Mouse (Mus musculus): ENCODE results near the gene Creb5. TPM values are rescaled to one million over a fixed set of nuclear protein-coding genes. Genes with fewer than 3 reads are reported as not detected.

Gene Creb5
- polyA plus RNA-seq, 1 experiment from 2014 or later, result 2.5 TPM

DNA sequence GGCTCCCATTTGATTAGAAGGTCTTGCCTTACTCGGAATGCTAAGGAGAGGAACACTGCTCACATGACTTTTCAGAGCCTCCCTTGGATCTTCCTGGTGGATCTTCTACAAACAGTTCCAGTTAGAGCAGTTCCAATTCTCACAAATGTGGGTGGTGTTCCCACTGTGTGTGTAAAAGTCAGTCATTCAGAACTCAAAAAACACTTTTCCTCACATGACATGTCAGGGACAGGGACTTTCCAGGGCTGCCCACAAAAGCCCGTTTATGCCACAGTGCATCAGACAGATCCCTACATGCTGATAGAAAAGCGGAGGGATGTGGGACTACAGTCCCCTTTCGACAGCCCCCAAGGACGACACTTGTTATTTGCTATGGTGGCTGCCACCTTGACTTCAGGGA, 339.0 kb downstream of the Creb5 start:
- H3K27me3 ChIP-seq (ENCODE audit: control insufficient read depth, insufficient read depth, low read depth, low read length), result no peaks in the 10 kb centered on the region
- no peak overlapping the region for H3K27ac ChIP-seq (ENCODE audit: low read length)
- no peak overlapping the region for H3K4me2 ChIP-seq (ENCODE audit: low read length)
- 83% methylated on average over 5 of the region's 5 CpGs for WGBS
- ATAC-seq, result no peak
- no peak overlapping the region for H3K4me3 ChIP-seq (ENCODE audit: low read depth, low read length)
- no peaks in the 10 kb centered on the region for H3K9me3 ChIP-seq (replicated peaks; ENCODE audit: control insufficient read depth, low read length, poor library complexity, severe bottlenecking)
- no peak overlapping the region for H3K9ac ChIP-seq (ENCODE audit: low read depth, low read length)
- H3K36me3 ChIP-seq (ENCODE audit: control insufficient read depth, insufficient read depth, low read length), result no peaks in the 10 kb centered on the region
- H3K4me1 ChIP-seq (ENCODE audit: control insufficient read depth, insufficient read depth, low read length), result peaks cover 5% of the 10 kb centered on the region; the same call in 1 of the 2 replicates

DNA sequence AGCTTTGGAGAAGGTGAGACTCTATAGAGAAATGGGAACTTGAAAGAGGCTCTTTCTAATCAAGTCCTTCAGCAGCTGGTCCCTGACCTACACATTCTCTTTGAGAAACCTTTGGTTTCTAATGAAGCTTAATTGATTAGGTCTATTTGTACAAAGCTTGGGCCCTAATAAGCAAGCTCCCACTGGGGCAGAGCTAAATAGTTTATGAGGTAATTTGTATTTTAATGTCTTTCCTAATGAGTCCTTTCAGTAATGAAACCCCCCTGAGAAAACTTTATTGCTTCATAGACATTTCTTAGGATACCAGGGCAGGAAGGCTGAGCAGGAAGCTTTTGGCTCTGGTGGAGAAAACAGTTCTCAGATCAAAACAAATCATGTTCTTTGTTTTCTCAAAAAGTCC, 341.6 kb downstream of the Creb5 start:
- Histone ChIP-seq H3K27ac (ENCODE audit: low read length) (no peak overlapping the region), H3K9me3 (replicated peaks; ENCODE audit: control insufficient read depth, low read length, poor library complexity, severe bottlenecking) (no peaks in the 10 kb centered on the region), H3K27me3 (ENCODE audit: control insufficient read depth, insufficient read depth, low read depth, low read length) (no peaks in the 10 kb centered on the region), H3K36me3 (ENCODE audit: control insufficient read depth, insufficient read depth, low read length) (no peaks in the 10 kb centered on the region), H3K4me2 (ENCODE audit: low read length) (no peak overlapping the region), H3K4me3 (ENCODE audit: low read depth, low read length) (no peak overlapping the region), H3K4me1 (ENCODE audit: control insufficient read depth, insufficient read depth, low read length) (peaks cover 5% of the 10 kb centered on the region; the same call in 1 of the 2 replicates), H3K9ac (ENCODE audit: low read depth, low read length) (no peak overlapping the region)
- ATAC-seq, result no peak

GRCm38 (mm10) chr6:53635453-53635852, 348.4 kb downstream of the Creb5 start:
- Histone ChIP-seq H3K9ac (ENCODE audit: low read depth, low read length) (no peak overlapping the region), H3K9me3 (replicated peaks; ENCODE audit: control insufficient read depth, low read length, poor library complexity, severe bottlenecking) (no peaks in the 10 kb centered on the region), H3K36me3 (ENCODE audit: control insufficient read depth, insufficient read depth, low read length) (no peaks in the 10 kb centered on the region), H3K4me2 (ENCODE audit: low read length) (no peak overlapping the region), H3K27me3 (ENCODE audit: control insufficient read depth, insufficient read depth, low read depth, low read length) (no peaks in the 10 kb centered on the region), H3K4me3 (ENCODE audit: low read depth, low read length) (no peak overlapping the region), H3K27ac (ENCODE audit: low read length) (no peak overlapping the region), H3K4me1 (ENCODE audit: control insufficient read depth, insufficient read depth, low read length) (peaks cover 3% of the 10 kb centered on the region; the same call in 1 of the 2 replicates)
- WGBS, result 92% methylated on average over 7 of the region's 7 CpGs
- ATAC-seq, result no peak

- Histone ChIP-seq H3K4me3 (ENCODE audit: low read depth, low read length) (no peak overlapping the region), H3K27me3 (ENCODE audit: control insufficient read depth, insufficient read depth, low read depth, low read length) (no peaks in the 10 kb centered on the region), H3K36me3 (ENCODE audit: control insufficient read depth, insufficient read depth, low read length) (no peaks in the 10 kb centered on the region), H3K9me3 (replicated peaks; ENCODE audit: control insufficient read depth, low read length, poor library complexity, severe bottlenecking) (no peaks in the 10 kb centered on the region), H3K9ac (ENCODE audit: low read depth, low read length) (no peak overlapping the region), H3K4me2 (ENCODE audit: low read length) (no peak overlapping the region), H3K27ac (ENCODE audit: low read length) (no peak overlapping the region), H3K4me1 (ENCODE audit: control insufficient read depth, insufficient read depth, low read length) (peaks cover 3% of the 10 kb centered on the region; the same call in 1 of the 2 replicates)
- ATAC-seq, result peak; percentile 32; the same call in 1 of the 2 replicates
- WGBS, result 70% methylated on average over 13 of the region's 13 CpGs
These were observed 350.6 kb downstream of the Creb5 start for GRCm38 (mm10) chr6:53637356-53638351.

- no peaks in the 10 kb centered on the region for H3K27me3 ChIP-seq (ENCODE audit: control insufficient read depth, insufficient read depth, low read depth, low read length)
- H3K4me3 ChIP-seq (ENCODE audit: low read depth, low read length), result no peak overlapping the region
- 76% methylated on average over 30 of the region's 30 CpGs for WGBS
- H3K9ac ChIP-seq (ENCODE audit: low read depth, low read length), result no peak overlapping the region
- H3K27ac ChIP-seq (ENCODE audit: low read length), result no peak overlapping the region
- ATAC-seq, result no peak
- peaks cover 8% of the 10 kb centered on the region; the same call in 1 of the 2 replicates for H3K4me1 ChIP-seq (ENCODE audit: control insufficient read depth, insufficient read depth, low read length)
- no peaks in the 10 kb centered on the region for H3K36me3 ChIP-seq (ENCODE audit: control insufficient read depth, insufficient read depth, low read length)
- no peaks in the 10 kb centered on the region for H3K9me3 ChIP-seq (replicated peaks; ENCODE audit: control insufficient read depth, low read length, poor library complexity, severe bottlenecking)
- H3K4me2 ChIP-seq (ENCODE audit: low read length), result no peak overlapping the region
These were observed 354.8 kb downstream of the Creb5 start for GRCm38 (mm10) chr6:53641633-53642605.

- 80% methylated on average over 7 of the region's 7 CpGs for WGBS
- Histone ChIP-seq H3K27me3 (ENCODE audit: control insufficient read depth, insufficient read depth, low read depth, low read length) (no peaks in the 10 kb centered on the region), H3K9ac (ENCODE audit: low read depth, low read length) (no peak overlapping the region), H3K36me3 (ENCODE audit: control insufficient read depth, insufficient read depth, low read length) (no peaks in the 10 kb centered on the region), H3K4me1 (ENCODE audit: control insufficient read depth, insufficient read depth, low read length) (peaks cover 5% of the 10 kb centered on the region; the same call in 1 of the 2 replicates), H3K4me3 (ENCODE audit: low read depth, low read length) (no peak overlapping the region), H3K4me2 (ENCODE audit: low read length) (no peak overlapping the region), H3K27ac (ENCODE audit: low read length) (no peak overlapping the region), H3K9me3 (replicated peaks; ENCODE audit: control insufficient read depth, low read length, poor library complexity, severe bottlenecking) (no peaks in the 10 kb centered on the region)
- ATAC-seq, result no peak
These were observed 355.8 kb downstream of the Creb5 start for GRCm38 (mm10) chr6:53642826-53643356.

GRCm38 (mm10) chr6:53643481-53643880, 356.4 kb downstream of the Creb5 start:
- Histone ChIP-seq H3K27me3 (ENCODE audit: control insufficient read depth, insufficient read depth, low read depth, low read length) (no peaks in the 10 kb centered on the region), H3K4me2 (ENCODE audit: low read length) (no peak overlapping the region), H3K4me3 (ENCODE audit: low read depth, low read length) (no peak overlapping the region), H3K27ac (ENCODE audit: low read length) (no peak overlapping the region), H3K9ac (ENCODE audit: low read depth, low read length) (no peak overlapping the region), H3K9me3 (replicated peaks; ENCODE audit: control insufficient read depth, low read length, poor library complexity, severe bottlenecking) (no peaks in the 10 kb centered on the region), H3K36me3 (ENCODE audit: control insufficient read depth, insufficient read depth, low read length) (no peaks in the 10 kb centered on the region), H3K4me1 (ENCODE audit: control insufficient read depth, insufficient read depth, low read length) (0 out of 2 replicates have a peak, but pooled peaks cover 5% of the 10 kb centered on the region)
- WGBS, result 63% methylated on average over 5 of the region's 5 CpGs
- ATAC-seq, result no peak

DNA sequence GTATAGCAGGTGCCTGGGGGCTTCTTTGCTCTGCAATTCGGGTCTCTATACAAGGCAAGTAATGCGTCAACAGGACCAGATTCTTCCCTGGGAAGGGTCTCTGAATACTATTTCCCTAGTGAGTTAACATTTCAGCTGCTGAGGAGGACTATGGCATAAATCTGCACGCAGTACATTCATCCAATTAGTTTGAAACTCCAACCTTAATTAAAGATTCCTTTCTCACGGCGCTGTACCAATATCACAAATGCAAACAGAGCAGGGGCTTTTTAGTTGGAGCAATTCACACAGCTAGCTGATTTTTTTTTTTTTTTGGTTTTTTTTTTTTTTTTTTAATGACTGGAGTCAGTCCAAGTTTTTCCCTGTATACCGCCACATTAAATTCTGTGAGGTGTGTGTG, 357.0 kb downstream of the Creb5 start:
- no peak overlapping the region for H3K27ac ChIP-seq (ENCODE audit: low read length)
- 0 out of 2 replicates have a peak, but pooled peaks cover 5% of the 10 kb centered on the region for H3K4me1 ChIP-seq (ENCODE audit: control insufficient read depth, insufficient read depth, low read length)
- H3K9me3 ChIP-seq (replicated peaks; ENCODE audit: control insufficient read depth, low read length, poor library complexity, severe bottlenecking), result no peaks in the 10 kb centered on the region
- H3K36me3 ChIP-seq (ENCODE audit: control insufficient read depth, insufficient read depth, low read length), result no peaks in the 10 kb centered on the region
- no peak overlapping the region for H3K9ac ChIP-seq (ENCODE audit: low read depth, low read length)
- H3K27me3 ChIP-seq (ENCODE audit: control insufficient read depth, insufficient read depth, low read depth, low read length), result no peaks in the 10 kb centered on the region
- H3K4me2 ChIP-seq (ENCODE audit: low read length), result no peak overlapping the region
- 45% methylated on average over 6 of the region's 6 CpGs for WGBS
- no peak for ATAC-seq
- no peak overlapping the region for H3K4me3 ChIP-seq (ENCODE audit: low read depth, low read length)

Data from midbrain, embryonic 16.5 days (tissue).